Mouse (Mus musculus) erythroblast, embryonic 14.5 days (primary cell): Measurements from ENCODE around the gene Celsr1.

ENCODE experiments used
- GATA1 ChIP-seq: IDR thresholded peaks from 2 replicates; pipeline ENCODE4 v1.6.1; 2012; ENCODE audit warnings: low read length, inconsistent platforms, mixed read lengths
- TAL1 ChIP-seq: IDR thresholded peaks from 3 replicates; pipeline ENCODE4 v1.6.1; 2012; ENCODE audit warnings: low read length, inconsistent platforms, mixed read lengths

- no peak for TF ChIP-seq GATA1
- TF ChIP-seq TAL1: no peak
Observed at GRCm38 (mm10) chr15:86034781-86035360, 1.3 kb upstream of the Celsr1 start.
